In the genomic region with DNA sequence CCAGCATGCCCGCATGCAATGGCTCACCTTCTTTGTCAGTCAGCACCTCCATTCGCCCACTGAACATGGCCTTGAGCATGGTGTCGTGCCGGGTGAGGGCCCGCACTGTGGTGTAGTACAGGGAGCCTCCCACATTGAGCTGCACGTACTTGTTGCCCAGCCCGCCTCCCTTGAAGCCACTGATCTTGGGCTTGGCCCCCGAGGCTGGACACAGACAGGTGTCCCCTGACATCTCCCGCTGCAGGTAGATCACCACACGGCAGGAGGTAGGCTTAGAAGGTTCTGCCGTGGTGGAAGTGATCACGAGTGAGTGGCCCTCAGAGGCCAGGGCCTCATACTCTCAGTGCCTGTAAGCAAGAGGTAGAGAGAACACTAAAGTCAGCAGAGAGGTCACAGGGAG, we compare ENCODE assay signal across 20 mouse cellular contexts. TPM values are rescaled to one million over a fixed set of nuclear protein-coding genes. Genes with fewer than 3 reads are reported as not detected.
DNase-seq lines count a peak whose midpoint lies in the region; ATAC-seq and TF ChIP-seq lines count a peak whose summit lies in the region.
"Had no signal": no experiment of that assay in that cellular context is flagged by ENCODE, and none has a peak within 500 bp of the region (broad histone marks: within the 10 kb centered on the region; RNA-seq: fewer than 3 reads in every experiment).

No protein-coding gene starts in this region.

- H3K9ac ChIP-seq in heart, postnatal 0 days (replicated peaks; ENCODE audit: low read depth, low read length), result no peak overlapping the region
- no peak overlapping the region for H3K9ac ChIP-seq in kidney, postnatal 0 days (ENCODE audit: low read depth, low read length)
- H3K9ac ChIP-seq: liver, embryonic 13.5 days; lung, embryonic 15.5 days had no signal

- peak overlapping the region; percentile 60; the same call in 1 of the 2 replicates for H3K27ac ChIP-seq in heart, embryonic 10.5 days
- peak overlapping the region; percentile 79 for H3K27ac ChIP-seq in heart, postnatal 0 days (ENCODE audit: low read depth)
- H3K27ac ChIP-seq in kidney, postnatal 0 days, result peak overlapping the region; percentile 67; the same call in 1 of the 2 replicates
- H3K27ac ChIP-seq in kidney, adult 2 months (ENCODE audit: insufficient read depth, low read depth, low read length), result no peak overlapping the region
- peak overlapping the region; percentile 97 for H3K27ac ChIP-seq in brown adipose tissue, adult 24 weeks (replicated peaks; ENCODE audit: low read depth, low read length)
- H3K27ac ChIP-seq: limb, embryonic 10.5 days; stomach, postnatal 0 days had no signal

- intact Hi-C loops in heart, postnatal 36 days (cut with DNase I), result loop anchor here (2.0 kb wide), 1 partner anchor 17 kb away; the partner anchor contains the start of genes Poldip2 and Tmem199

- no peak for TF ChIP-seq POLR2A in kidney, adult 2 months (IDR thresholded peaks at IDR 0.05; ENCODE audit: low read depth, low read length)

- TF ChIP-seq EP300 in heart, postnatal 0 days (IDR thresholded peaks at IDR 0.05; ENCODE audit: low read depth), result no peak

- no peaks in the 10 kb centered on the region for H3K27me3 ChIP-seq in heart, embryonic 10.5 days (ENCODE audit: insufficient read depth, poor library complexity, severe bottlenecking)
- no peaks in the 10 kb centered on the region for H3K27me3 ChIP-seq in heart, postnatal 0 days (ENCODE audit: control insufficient read depth, insufficient read depth, low read length)
- H3K27me3 ChIP-seq in kidney, postnatal 0 days (ENCODE audit: insufficient read depth, low read length), result no peaks in the 10 kb centered on the region
- H3K27me3 ChIP-seq in kidney, adult 2 months (replicated peaks; ENCODE audit: control insufficient read depth, insufficient read depth, low read length), result no peaks in the 10 kb centered on the region
- H3K27me3 ChIP-seq: liver, embryonic 13.5 days; lung, embryonic 15.5 days had no signal

- no peak for TF ChIP-seq CTCF in heart, postnatal 0 days (IDR thresholded peaks at IDR 0.05; ENCODE audit: low read depth)
- TF ChIP-seq CTCF in kidney, postnatal 0 days (IDR thresholded peaks at IDR 0.05; ENCODE audit: low read depth), result no peak
- no peak for TF ChIP-seq CTCF in kidney, adult 2 months (conservative IDR thresholded peaks at IDR 0.05; ENCODE audit: insufficient read depth, insufficient read length, low read depth, low read length)

- DNase-seq in heart, embryonic 10.5 days (ENCODE audit: low spot score), result no peak
- no peak for DNase-seq in heart, postnatal 4 days
- no peak for DNase-seq in heart, postnatal 0 days (ENCODE audit: low spot score)
- no peak for DNase-seq in heart, postnatal 36 days
- DNase-seq in kidney, postnatal 0 days (ENCODE audit: low spot score), result no peak
- DNase-seq in kidney, adult 2 months, result no peak
- DNase-seq in spleen, postnatal 4 days (ENCODE audit: low spot score in 2 of 2), result no peak
- DNase-seq: adrenal gland, postnatal 25 days; cerebellum, adult 9-10 months; gastrocnemius, postnatal 10 days; kidney, postnatal 4 days; liver, embryonic 13.5 days; lung, postnatal 4 days; midbrain, embryonic 14.5 days had no signal

- no peaks in the 10 kb centered on the region for H3K9me3 ChIP-seq in heart, embryonic 10.5 days
- no peaks in the 10 kb centered on the region for H3K9me3 ChIP-seq in heart, postnatal 0 days (replicated peaks; ENCODE audit: control insufficient read depth, low read length)
- no peaks in the 10 kb centered on the region for H3K9me3 ChIP-seq in kidney, postnatal 0 days (replicated peaks; ENCODE audit: low read length)
- H3K9me3 ChIP-seq: limb, embryonic 10.5 days; liver, embryonic 13.5 days; lung, embryonic 15.5 days had no signal

- H3K4me3 ChIP-seq in heart, embryonic 10.5 days, result no peak overlapping the region
- H3K4me3 ChIP-seq in heart, postnatal 0 days (ENCODE audit: low read depth, low read length), result no peak overlapping the region
- no peak overlapping the region for H3K4me3 ChIP-seq in kidney, postnatal 0 days (replicated peaks; ENCODE audit: low read depth, low read length)
- H3K4me3 ChIP-seq in kidney, adult 2 months (ENCODE audit: insufficient read depth, low read depth, low read length), result no peak overlapping the region
- H3K4me3 ChIP-seq in brown adipose tissue, adult 24 weeks (ENCODE audit: insufficient read depth, low read depth, low read length), result peak overlapping the region; percentile 31; the same call in 1 of the 2 replicates
- H3K4me3 ChIP-seq: limb, embryonic 10.5 days; liver, embryonic 13.5 days; lung, embryonic 15.5 days had no signal

- ATAC-seq in heart, postnatal 0 days (ENCODE audit: insufficient read depth, low read depth), result no peak
- ATAC-seq in kidney, postnatal 0 days (replicated peaks; ENCODE audit: low FRiP score, low read depth), result no peak
- ATAC-seq: forebrain, embryonic 14.5 days; intestine, postnatal 0 days had no signal

- peaks cover 67% of the 10 kb centered on the region for H3K36me3 ChIP-seq in heart, embryonic 10.5 days
- peaks cover 57% of the 10 kb centered on the region for H3K36me3 ChIP-seq in heart, postnatal 0 days (replicated peaks; ENCODE audit: control insufficient read depth, insufficient read depth, low read length)
- peaks cover 38% of the 10 kb centered on the region for H3K36me3 ChIP-seq in kidney, postnatal 0 days (ENCODE audit: insufficient read depth, low read length)
- no peaks in the 10 kb centered on the region for H3K36me3 ChIP-seq in kidney, adult 2 months (ENCODE audit: control insufficient read depth, insufficient read depth, low read length)

- peak overlapping the region; percentile 15; the same call in 1 of the 2 replicates for H3K4me2 ChIP-seq in heart, postnatal 0 days (ENCODE audit: low read depth, low read length)
- no peak overlapping the region for H3K4me2 ChIP-seq in kidney, postnatal 0 days (ENCODE audit: low read length)
- H3K4me2 ChIP-seq: liver, embryonic 13.5 days had no signal

- 87% methylated on average over 12 of the region's 12 CpGs for WGBS in heart, embryonic 10.5 days
- 86% methylated on average over 12 of the region's 12 CpGs for WGBS in heart, postnatal 0 days
- 76% methylated on average over 12 of the region's 12 CpGs for WGBS in kidney, postnatal 0 days
- WGBS in kidney, adult 2 months, result 78% methylated on average over 12 of the region's 12 CpGs

- peaks cover 22% of the 10 kb centered on the region for H3K4me1 ChIP-seq in heart, embryonic 10.5 days
- H3K4me1 ChIP-seq in heart, postnatal 0 days (ENCODE audit: control insufficient read depth, insufficient read depth), result peaks cover 6% of the 10 kb centered on the region
- peaks cover 14% of the 10 kb centered on the region; the same call in 1 of the 2 replicates for H3K4me1 ChIP-seq in kidney, postnatal 0 days (replicated peaks; ENCODE audit: insufficient read depth, low read length)
- H3K4me1 ChIP-seq in kidney, adult 2 months (ENCODE audit: control insufficient read depth, insufficient read depth, low read length), result 0 out of 2 replicates have a peak, but pooled peaks cover under 1% of the 10 kb centered on the region
- H3K4me1 ChIP-seq in brown adipose tissue, adult 24 weeks (ENCODE audit: control insufficient read depth, insufficient read depth, insufficient read length, low read length), result peaks cover 12% of the 10 kb centered on the region

RNA-seq across cellular contexts. Expression of gene Tnfaip1, which starts 6.1 kb away (rescaled TPM):
- 92.5 and 92.6 TPM in 2 replicates for polyA plus RNA-seq in heart, embryonic 10.5 days (2016; fragmentation: Nextera tagmentation; extraction: Ambion mirVana)
- 10 to 100 TPM; 69.6 to 71.6 TPM for total RNA-seq in heart, postnatal 4 days (2021)
- total RNA-seq in heart, postnatal 0 days (2014; rRNA removed; ENCODE audit: low replicate concordance), result 49.7 and 52.1 TPM in 2 replicates
- 48.7 and 50.0 TPM in 2 replicates for polyA plus RNA-seq in heart, postnatal 0 days (2015; fragmentation: Nextera tagmentation; extraction: Ambion mirVana)
- total RNA-seq in heart, postnatal 36 days (2021), result 10 to 100 TPM; 38.4 to 42.1 TPM
- polyA plus RNA-seq in kidney, postnatal 0 days (2015; fragmentation: Nextera tagmentation; extraction: Ambion mirVana), result 59.8 and 66.5 TPM in 2 replicates
- 33.0 and 33.3 TPM in 2 replicates for polyA plus RNA-seq in kidney, adult 2 months (2012; rRNA removed)
- polyA plus RNA-seq in brown adipose tissue, adult 24 weeks (2012; ENCODE audit: insufficient read depth, insufficient read length, missing spikeins), result 25.2 and 30.1 TPM in 2 replicates

RNA-seq across cellular contexts. Expression of gene Ift20, which starts 6.2 kb away (rescaled TPM):
- 92.8 and 95.9 TPM in 2 replicates for polyA plus RNA-seq in heart, embryonic 10.5 days (2016; fragmentation: Nextera tagmentation; extraction: Ambion mirVana)
- total RNA-seq in heart, postnatal 4 days (2021), result 10 to 100 TPM; 56.3 to 58.9 TPM
- 90.8 and 148 TPM in 2 replicates for total RNA-seq in heart, postnatal 0 days (2014; rRNA removed; ENCODE audit: low replicate concordance)
- polyA plus RNA-seq in heart, postnatal 0 days (2015; fragmentation: Nextera tagmentation; extraction: Ambion mirVana), result 111 and 114 TPM in 2 replicates
- 10 to 100 TPM; 39.1 to 42.9 TPM for total RNA-seq in heart, postnatal 36 days (2021)
- polyA plus RNA-seq in kidney, postnatal 0 days (2015; fragmentation: Nextera tagmentation; extraction: Ambion mirVana), result 185 and 187 TPM in 2 replicates
- polyA plus RNA-seq in kidney, adult 2 months (2012; rRNA removed), result 57.2 and 61.6 TPM in 2 replicates
- polyA plus RNA-seq in brown adipose tissue, adult 24 weeks (2012; ENCODE audit: insufficient read depth, insufficient read length, missing spikeins), result 67.3 and 75.5 TPM in 2 replicates

RNA-seq across cellular contexts. Expression of gene Poldip2, which starts 18.0 kb away (rescaled TPM):
- 160 and 165 TPM in 2 replicates for polyA plus RNA-seq in heart, embryonic 10.5 days (2016; fragmentation: Nextera tagmentation; extraction: Ambion mirVana)
- total RNA-seq in heart, postnatal 4 days (2021), result 100 to 1,000 TPM; 148 to 152 TPM
- 225 and 247 TPM in 2 replicates for total RNA-seq in heart, postnatal 0 days (2014; rRNA removed; ENCODE audit: low replicate concordance)
- polyA plus RNA-seq in heart, postnatal 0 days (2015; fragmentation: Nextera tagmentation; extraction: Ambion mirVana), result 209 and 214 TPM in 2 replicates
- total RNA-seq in heart, postnatal 36 days (2021), result 100 to 1,000 TPM; 151 to 156 TPM
- polyA plus RNA-seq in kidney, postnatal 0 days (2015; fragmentation: Nextera tagmentation; extraction: Ambion mirVana), result 173 and 191 TPM in 2 replicates
- 115 and 118 TPM in 2 replicates for polyA plus RNA-seq in kidney, adult 2 months (2012; rRNA removed)
- polyA plus RNA-seq in brown adipose tissue, adult 24 weeks (2012; ENCODE audit: insufficient read depth, insufficient read length, missing spikeins), result 190 and 193 TPM in 2 replicates

RNA-seq across cellular contexts. Expression of gene Tmem199, which starts 18.0 kb away (rescaled TPM):
- polyA plus RNA-seq in heart, embryonic 10.5 days (2016; fragmentation: Nextera tagmentation; extraction: Ambion mirVana), result 64.2 and 74.5 TPM in 2 replicates
- total RNA-seq in heart, postnatal 4 days (2021), result 10 to 100 TPM; 18.3 to 19.6 TPM
- total RNA-seq in heart, postnatal 0 days (2014; rRNA removed; ENCODE audit: low replicate concordance), result 13.1 and 29.9 TPM in 2 replicates
- polyA plus RNA-seq in heart, postnatal 0 days (2015; fragmentation: Nextera tagmentation; extraction: Ambion mirVana), result 35.0 and 36.4 TPM in 2 replicates
- total RNA-seq in heart, postnatal 36 days (2021), result 10 to 100 TPM in 1 of 2 experiments, 1 to 10 TPM in 1; 9.4 to 10.3 TPM
- polyA plus RNA-seq in kidney, postnatal 0 days (2015; fragmentation: Nextera tagmentation; extraction: Ambion mirVana), result 56.0 and 58.9 TPM in 2 replicates
- 14.0 and 15.9 TPM in 2 replicates for polyA plus RNA-seq in kidney, adult 2 months (2012; rRNA removed)
- polyA plus RNA-seq in brown adipose tissue, adult 24 weeks (2012; ENCODE audit: insufficient read depth, insufficient read length, missing spikeins), result 21.4 and 27.2 TPM in 2 replicates

RNA-seq across cellular contexts. Expression of gene Tmem97, which starts 20.6 kb away (rescaled TPM):
- polyA plus RNA-seq in heart, embryonic 10.5 days (2016; fragmentation: Nextera tagmentation; extraction: Ambion mirVana), result 91.5 and 105 TPM in 2 replicates
- total RNA-seq in heart, postnatal 4 days (2021), result 10 to 100 TPM; 31.4 to 32.3 TPM
- total RNA-seq in heart, postnatal 0 days (2014; rRNA removed; ENCODE audit: low replicate concordance), result 41.5 and 57.2 TPM in 2 replicates
- polyA plus RNA-seq in heart, postnatal 0 days (2015; fragmentation: Nextera tagmentation; extraction: Ambion mirVana), result 37.5 and 39.4 TPM in 2 replicates
- 1 to 10 TPM; 4.8 to 5.1 TPM for total RNA-seq in heart, postnatal 36 days (2021)
- 61.0 and 65.8 TPM in 2 replicates for polyA plus RNA-seq in kidney, postnatal 0 days (2015; fragmentation: Nextera tagmentation; extraction: Ambion mirVana)
- 34.4 and 41.9 TPM in 2 replicates for polyA plus RNA-seq in kidney, adult 2 months (2012; rRNA removed)
- polyA plus RNA-seq in brown adipose tissue, adult 24 weeks (2012; ENCODE audit: insufficient read depth, insufficient read length, missing spikeins), result 14.8 and 20.7 TPM in 2 replicates
